Comparison of ENCODE assay signal across 8 mouse cellular contexts in genomic region chr2:39003106-39003505, GRCm38 (mm10). TPM values are rescaled to one million over a fixed set of nuclear protein-coding genes. Genes with fewer than 3 reads are reported as not detected.
DNase-seq lines count a peak whose midpoint lies in the region; ATAC-seq and TF ChIP-seq lines count a peak whose summit lies in the region.

No protein-coding gene starts in this region.

- peaks cover 28% of the 10 kb centered on the region for H3K4me1 ChIP-seq in lung, embryonic 16.5 days (replicated peaks; ENCODE audit: control insufficient read depth, insufficient read depth, low read length)
- H3K4me1 ChIP-seq in forebrain, embryonic 11.5 days (replicated peaks; ENCODE audit: control insufficient read depth, insufficient read depth, low read length): peaks cover 17% of the 10 kb centered on the region
- H3K4me1 ChIP-seq in limb, embryonic 14.5 days (ENCODE audit: control insufficient read depth, insufficient read depth, low read length): peaks cover 24% of the 10 kb centered on the region
- H3K4me1 ChIP-seq in stomach, embryonic 15.5 days: peaks cover 38% of the 10 kb centered on the region

- peak overlapping the region; percentile 66 for H3K4me2 ChIP-seq in lung, embryonic 16.5 days (ENCODE audit: low read depth, low read length)
- peak overlapping the region; percentile 75 for H3K4me2 ChIP-seq in forebrain, embryonic 11.5 days (ENCODE audit: low read depth, low read length, severe bottlenecking)
- peak overlapping the region; percentile 65 for H3K4me2 ChIP-seq in limb, embryonic 14.5 days (replicated peaks; ENCODE audit: low read depth, low read length, severe bottlenecking)
- H3K4me2 ChIP-seq in stomach, embryonic 15.5 days: peak overlapping the region; percentile 77

- no peak for TF ChIP-seq POLR2A in limb, embryonic 14.5 days (IDR thresholded peaks at IDR 0.05; ENCODE audit: borderline replicate concordance, extremely low read depth, insufficient read depth, insufficient read length)

- no peak for DNase-seq in lung, postnatal 36 days
- DNase-seq in forebrain, embryonic 11.5 days (ENCODE audit: low spot score): no peak
- DNase-seq in limb, embryonic 14.5 days (ENCODE audit: low spot score): no peak
- no peak for DNase-seq in ovary, adult 18-20 months (ENCODE audit: low spot score)
- DNase-seq in adrenal gland, postnatal 25 days: no peak

- no peaks in the 10 kb centered on the region for H3K27me3 ChIP-seq in lung, embryonic 16.5 days (ENCODE audit: control insufficient read depth, insufficient read depth, low read depth, low read length)
- H3K27me3 ChIP-seq in forebrain, embryonic 11.5 days (ENCODE audit: control insufficient read depth, insufficient read depth, low read length): no peaks in the 10 kb centered on the region
- H3K27me3 ChIP-seq in limb, embryonic 14.5 days (ENCODE audit: control insufficient read depth, insufficient read depth, low read length): no peaks in the 10 kb centered on the region
- H3K27me3 ChIP-seq in stomach, embryonic 15.5 days (replicated peaks): no peaks in the 10 kb centered on the region

- 42% methylated on average over 8 of the region's 8 CpGs for WGBS in lung, embryonic 16.5 days
- WGBS in forebrain, embryonic 11.5 days: 57% methylated on average over 8 of the region's 8 CpGs
- 50% methylated on average over 8 of the region's 8 CpGs for WGBS in limb, embryonic 14.5 days
- 49% methylated on average over 8 of the region's 8 CpGs for WGBS in stomach, embryonic 15.5 days

- no peak for ATAC-seq in lung, embryonic 16.5 days (ENCODE audit: low read depth)
- ATAC-seq in forebrain, embryonic 11.5 days (replicated peaks; ENCODE audit: low FRiP score): no peak
- ATAC-seq in limb, embryonic 14.5 days (ENCODE audit: low FRiP score, low read depth): no peak
- ATAC-seq in stomach, embryonic 15.5 days (ENCODE audit: insufficient read depth, low FRiP score, low read depth): no peak
- no peak for ATAC-seq in activated CD4-positive, CD25-positive, alpha-beta regulatory T cell, adult 4 months

- peak overlapping the region; percentile 92; the same call in 1 of the 2 replicates for H3K9ac ChIP-seq in lung, embryonic 16.5 days (ENCODE audit: low read length)
- no peak overlapping the region; the same call in 1 of the 2 replicates for H3K9ac ChIP-seq in forebrain, embryonic 11.5 days (ENCODE audit: low read length)
- H3K9ac ChIP-seq in limb, embryonic 14.5 days (ENCODE audit: low read depth, low read length, severe bottlenecking): peak overlapping the region; percentile 83; the same call in 1 of the 2 replicates
- H3K9ac ChIP-seq in stomach, embryonic 15.5 days: no peak overlapping the region

- H3K27ac ChIP-seq in lung, embryonic 16.5 days (ENCODE audit: low read length): no peak overlapping the region
- H3K27ac ChIP-seq in forebrain, embryonic 11.5 days (ENCODE audit: low read depth, low read length): no peak overlapping the region
- H3K27ac ChIP-seq in limb, embryonic 14.5 days (replicated peaks; ENCODE audit: low read depth, low read length): no peak overlapping the region
- no peak overlapping the region for H3K27ac ChIP-seq in stomach, embryonic 15.5 days

- H3K4me3 ChIP-seq in lung, embryonic 16.5 days (ENCODE audit: low read length): peak overlapping the region; percentile 93
- peak overlapping the region; percentile 77 for H3K4me3 ChIP-seq in forebrain, embryonic 11.5 days (ENCODE audit: low read depth, low read length)
- peak overlapping the region; percentile 76 for H3K4me3 ChIP-seq in limb, embryonic 14.5 days (replicated peaks; ENCODE audit: low read length)
- peak overlapping the region; percentile 77 for H3K4me3 ChIP-seq in stomach, embryonic 15.5 days (replicated peaks)

- H3K9me3 ChIP-seq in lung, embryonic 16.5 days (ENCODE audit: control insufficient read depth, low read length): no peaks in the 10 kb centered on the region
- H3K9me3 ChIP-seq in forebrain, embryonic 11.5 days (ENCODE audit: control insufficient read depth, low read length): no peaks in the 10 kb centered on the region
- no peaks in the 10 kb centered on the region for H3K9me3 ChIP-seq in limb, embryonic 14.5 days (ENCODE audit: control insufficient read depth, low read length)
- no peaks in the 10 kb centered on the region for H3K9me3 ChIP-seq in stomach, embryonic 15.5 days

- H3K36me3 ChIP-seq in lung, embryonic 16.5 days (ENCODE audit: control insufficient read depth, insufficient read depth, low read length): peaks cover 34% of the 10 kb centered on the region
- H3K36me3 ChIP-seq in forebrain, embryonic 11.5 days (ENCODE audit: control insufficient read depth, insufficient read depth, low read length): peaks cover 21% of the 10 kb centered on the region
- H3K36me3 ChIP-seq in limb, embryonic 14.5 days (ENCODE audit: control insufficient read depth, insufficient read depth, low read length): peaks cover 45% of the 10 kb centered on the region
- peaks cover 26% of the 10 kb centered on the region for H3K36me3 ChIP-seq in stomach, embryonic 15.5 days

RNA-seq across cellular contexts. Expression of gene Arpc5l, which starts 2.0 kb away (rescaled TPM):
- 102 and 113 TPM in 2 replicates for polyA plus RNA-seq in lung, embryonic 16.5 days (2015; fragmentation: Nextera tagmentation; extraction: Ambion mirVana)
- 146 and 147 TPM in 2 replicates for polyA plus RNA-seq in forebrain, embryonic 11.5 days (2014; fragmentation: Nextera tagmentation; extraction: Ambion mirVana)
- 49.8 and 61.7 TPM in 2 replicates for polyA plus RNA-seq in limb, embryonic 14.5 days (2012; rRNA removed)
- polyA plus RNA-seq in limb, embryonic 14.5 days (2014; fragmentation: Nextera tagmentation; extraction: Ambion mirVana): 116 and 122 TPM in 2 replicates
- 119 and 127 TPM in 2 replicates for polyA plus RNA-seq in stomach, embryonic 15.5 days (2015; fragmentation: Nextera tagmentation; extraction: Ambion mirVana)
- 100 to 1,000 TPM; 120 to 136 TPM for polyA plus RNA-seq in activated CD4-positive, CD25-positive, alpha-beta regulatory T cell, adult 4 months (2017; shearing (Covaris generic))
- total RNA-seq in adrenal gland, postnatal 25 days (2021): 71.2 and 78.8 TPM in 2 replicates

RNA-seq across cellular contexts. Expression of gene Rpl35, which starts 2.3 kb away (rescaled TPM):
- polyA plus RNA-seq in lung, embryonic 16.5 days (2015; fragmentation: Nextera tagmentation; extraction: Ambion mirVana): 827 and 930 TPM in 2 replicates
- 901 and 1,011 TPM in 2 replicates for polyA plus RNA-seq in forebrain, embryonic 11.5 days (2014; fragmentation: Nextera tagmentation; extraction: Ambion mirVana)
- polyA plus RNA-seq in limb, embryonic 14.5 days (2012; rRNA removed): 448 and 806 TPM in 2 replicates
- polyA plus RNA-seq in limb, embryonic 14.5 days (2014; fragmentation: Nextera tagmentation; extraction: Ambion mirVana): 1,031 and 1,116 TPM in 2 replicates
- polyA plus RNA-seq in stomach, embryonic 15.5 days (2015; fragmentation: Nextera tagmentation; extraction: Ambion mirVana): 861 and 916 TPM in 2 replicates
- 1,000 to 10,000 TPM; 1,939 to 1,985 TPM for polyA plus RNA-seq in activated CD4-positive, CD25-positive, alpha-beta regulatory T cell, adult 4 months (2017; shearing (Covaris generic))
- 390 and 397 TPM in 2 replicates for total RNA-seq in adrenal gland, postnatal 25 days (2021)

RNA-seq across cellular contexts. Expression of gene Wdr38, which starts 5.8 kb away (rescaled TPM):
- 2.1 and 3.4 TPM in 2 replicates for polyA plus RNA-seq in lung, embryonic 16.5 days (2015; fragmentation: Nextera tagmentation; extraction: Ambion mirVana)
- 1.5 and 1.8 TPM in 2 replicates for polyA plus RNA-seq in forebrain, embryonic 11.5 days (2014; fragmentation: Nextera tagmentation; extraction: Ambion mirVana)
- polyA plus RNA-seq in limb, embryonic 14.5 days (2012; rRNA removed): 0.58 and 0.98 TPM in 2 replicates
- 1.3 TPM in 2 replicates for polyA plus RNA-seq in limb, embryonic 14.5 days (2014; fragmentation: Nextera tagmentation; extraction: Ambion mirVana)
- 1.6 and 1.9 TPM in 2 replicates for polyA plus RNA-seq in stomach, embryonic 15.5 days (2015; fragmentation: Nextera tagmentation; extraction: Ambion mirVana)
- polyA plus RNA-seq in activated CD4-positive, CD25-positive, alpha-beta regulatory T cell, adult 4 months (2017; shearing (Covaris generic)): 1 to 10 TPM; 1.1 TPM
- total RNA-seq in adrenal gland, postnatal 25 days (2021): 0.43 and 0.85 TPM in 2 replicates

Comparison
In these comparisons a context has a peak if more than half of its experiments do, and no peak if none do; other contexts are left out.
1. H3K9ac ChIP-seq: peak in lung, embryonic 16.5 days (single experiment) and limb, embryonic 14.5 days (single experiment); none in forebrain, embryonic 11.5 days (single experiment) and stomach, embryonic 15.5 days (single experiment).
2. Peak in every context shown above with its lines, with median percentiles within 50 percentile points of each other: H3K4me2 ChIP-seq and H3K4me3 ChIP-seq.